Mouse (Mus musculus): ENCODE measurements around the gene Krt9. TPM values are rescaled to one million over a fixed set of nuclear protein-coding genes. Genes with fewer than 3 reads are reported as not detected.

Krt9 gene
- polyA plus RNA-seq, 1 experiment from 2014 or later: not detected

GRCm38 (mm10) chr11:100191820-100192219 is 1.2 kb downstream of the Krt9 start:
- no peak overlapping the region for H3K4me3 ChIP-seq (ENCODE audit: low read length)
- H3K36me3 ChIP-seq (ENCODE audit: insufficient read depth, low read length): no peaks in the 10 kb centered on the region
- no peaks in the 10 kb centered on the region; the same call in 1 of the 2 replicates for H3K27me3 ChIP-seq (ENCODE audit: insufficient read depth, low read length)
- H3K4me1 ChIP-seq (ENCODE audit: insufficient read depth, low read length): no peaks in the 10 kb centered on the region
- H3K9ac ChIP-seq (replicated peaks; ENCODE audit: low read length): no peak overlapping the region
- H3K27ac ChIP-seq (ENCODE audit: low read length): no peak overlapping the region
- WGBS: 93% methylated on average over 3 of the region's 3 CpGs
- no peaks in the 10 kb centered on the region for H3K9me3 ChIP-seq (ENCODE audit: low read length)
- H3K4me2 ChIP-seq (replicated peaks; ENCODE audit: low read depth, low read length): no peak overlapping the region
- no peak for ATAC-seq (ENCODE audit: low FRiP score, low TSS enrichment)

GRCm38 (mm10) chr11:100186736-100187135 is 6.3 kb downstream of the Krt9 start:
- WGBS: 90% methylated on average over 8 of the region's 8 CpGs

GRCm38 (mm10) chr11:100181725-100182124 is 11.3 kb downstream of the Krt9 start:
- Histone ChIP-seq H3K9ac (replicated peaks; ENCODE audit: low read length) (no peak overlapping the region), H3K27me3 (ENCODE audit: insufficient read depth, low read length) (no peaks in the 10 kb centered on the region), H3K4me2 (replicated peaks; ENCODE audit: low read depth, low read length) (no peak overlapping the region), H3K27ac (ENCODE audit: low read length) (no peak overlapping the region), H3K9me3 (ENCODE audit: low read length) (no peaks in the 10 kb centered on the region), H3K4me1 (ENCODE audit: insufficient read depth, low read length) (no peaks in the 10 kb centered on the region), H3K4me3 (ENCODE audit: low read length) (no peak overlapping the region), H3K36me3 (ENCODE audit: insufficient read depth, low read length) (no peaks in the 10 kb centered on the region)
- no peak for ATAC-seq (ENCODE audit: low FRiP score, low TSS enrichment)
- 57% methylated on average over 7 of the region's 7 CpGs for WGBS

More at GRCm38 (mm10) chr11:100186736-100187135, 6.3 kb downstream of the Krt9 start:
- no peaks in the 10 kb centered on the region for H3K9me3 ChIP-seq (ENCODE audit: low read length)
- no peak overlapping the region for H3K4me2 ChIP-seq (replicated peaks; ENCODE audit: low read depth, low read length)
- no peak for ATAC-seq (ENCODE audit: low FRiP score, low TSS enrichment)
- no peaks in the 10 kb centered on the region for H3K27me3 ChIP-seq (ENCODE audit: insufficient read depth, low read length)
- H3K4me1 ChIP-seq (ENCODE audit: insufficient read depth, low read length): no peaks in the 10 kb centered on the region
- H3K4me3 ChIP-seq (ENCODE audit: low read length): no peak overlapping the region
- H3K36me3 ChIP-seq (ENCODE audit: insufficient read depth, low read length): no peaks in the 10 kb centered on the region
- no peak overlapping the region for H3K9ac ChIP-seq (replicated peaks; ENCODE audit: low read length)
- no peak overlapping the region for H3K27ac ChIP-seq (ENCODE audit: low read length)

- no peak overlapping the region for H3K9ac ChIP-seq (replicated peaks; ENCODE audit: low read length)
- H3K9me3 ChIP-seq (ENCODE audit: low read length): no peaks in the 10 kb centered on the region
- WGBS: 66% methylated on average over 3 of the region's 3 CpGs
- no peaks in the 10 kb centered on the region for H3K4me1 ChIP-seq (ENCODE audit: insufficient read depth, low read length)
- H3K4me2 ChIP-seq (replicated peaks; ENCODE audit: low read depth, low read length): no peak overlapping the region
- H3K4me3 ChIP-seq (ENCODE audit: low read length): no peak overlapping the region
- no peak overlapping the region for H3K27ac ChIP-seq (ENCODE audit: low read length)
- no peak for ATAC-seq (ENCODE audit: low FRiP score, low TSS enrichment)
- no peaks in the 10 kb centered on the region for H3K36me3 ChIP-seq (ENCODE audit: insufficient read depth, low read length)
- no peaks in the 10 kb centered on the region for H3K27me3 ChIP-seq (ENCODE audit: insufficient read depth, low read length)
These were observed 13.8 kb downstream of the Krt9 start for GRCm38 (mm10) chr11:100179260-100179659.

- no peaks in the 10 kb centered on the region for H3K36me3 ChIP-seq (ENCODE audit: insufficient read depth, low read length)
- no peaks in the 10 kb centered on the region for H3K4me1 ChIP-seq (ENCODE audit: insufficient read depth, low read length)
- H3K4me3 ChIP-seq (ENCODE audit: low read length): no peak overlapping the region
- no peak overlapping the region for H3K27ac ChIP-seq (ENCODE audit: low read length)
- H3K9me3 ChIP-seq (ENCODE audit: low read length): no peaks in the 10 kb centered on the region
- H3K27me3 ChIP-seq (ENCODE audit: insufficient read depth, low read length): no peaks in the 10 kb centered on the region
- no peak overlapping the region for H3K4me2 ChIP-seq (replicated peaks; ENCODE audit: low read depth, low read length)
- ATAC-seq (ENCODE audit: low FRiP score, low TSS enrichment): no peak
- no peak overlapping the region for H3K9ac ChIP-seq (replicated peaks; ENCODE audit: low read length)
- 74% methylated on average over 5 of the region's 5 CpGs for WGBS
These were observed 14.7 kb downstream of the Krt9 start for GRCm38 (mm10) chr11:100178307-100178706.

GRCm38 (mm10) chr11:100176791-100177190 is 16.3 kb downstream of the Krt9 start:
- Histone ChIP-seq H3K4me2 (replicated peaks; ENCODE audit: low read depth, low read length) (no peak overlapping the region), H3K9ac (replicated peaks; ENCODE audit: low read length) (no peak overlapping the region), H3K36me3 (ENCODE audit: insufficient read depth, low read length) (no peaks in the 10 kb centered on the region), H3K9me3 (ENCODE audit: low read length) (no peaks in the 10 kb centered on the region), H3K4me3 (ENCODE audit: low read length) (no peak overlapping the region), H3K27me3 (ENCODE audit: insufficient read depth, low read length) (no peaks in the 10 kb centered on the region), H3K27ac (ENCODE audit: low read length) (no peak overlapping the region), H3K4me1 (ENCODE audit: insufficient read depth, low read length) (no peaks in the 10 kb centered on the region)
- no peak for ATAC-seq (ENCODE audit: low FRiP score, low TSS enrichment)
- 39% methylated on average over 9 of the region's 9 CpGs for WGBS

- WGBS: 29% methylated on average over 14 of the region's 14 CpGs
- Histone ChIP-seq H3K9me3 (ENCODE audit: low read length) (no peaks in the 10 kb centered on the region), H3K4me3 (ENCODE audit: low read length) (no peak overlapping the region), H3K27me3 (ENCODE audit: insufficient read depth, low read length) (no peaks in the 10 kb centered on the region), H3K36me3 (ENCODE audit: insufficient read depth, low read length) (no peaks in the 10 kb centered on the region), H3K9ac (replicated peaks; ENCODE audit: low read length) (no peak overlapping the region), H3K4me2 (replicated peaks; ENCODE audit: low read depth, low read length) (no peak overlapping the region; the same call in 1 of the 2 replicates), H3K4me1 (ENCODE audit: insufficient read depth, low read length) (peaks cover 24% of the 10 kb centered on the region), H3K27ac (ENCODE audit: low read length) (peak overlapping the region; percentile 43; the same call in 1 of the 2 replicates)
- no peak; the same call in 1 of the 2 replicates for ATAC-seq (ENCODE audit: low FRiP score, low TSS enrichment)
These were observed 24.0 kb downstream of the Krt9 start for GRCm38 (mm10) chr11:100168765-100169762.

- Histone ChIP-seq H3K27me3 (ENCODE audit: insufficient read depth, low read length) (no peaks in the 10 kb centered on the region), H3K9ac (replicated peaks; ENCODE audit: low read length) (no peak overlapping the region), H3K9me3 (ENCODE audit: low read length) (no peaks in the 10 kb centered on the region), H3K4me2 (replicated peaks; ENCODE audit: low read depth, low read length) (no peak overlapping the region), H3K4me1 (ENCODE audit: insufficient read depth, low read length) (peaks cover 25% of the 10 kb centered on the region), H3K27ac (ENCODE audit: low read length) (peak overlapping the region; percentile 43; the same call in 1 of the 2 replicates), H3K36me3 (ENCODE audit: insufficient read depth, low read length) (no peaks in the 10 kb centered on the region), H3K4me3 (ENCODE audit: low read length) (no peak overlapping the region)
- peak; percentile 60 for ATAC-seq (ENCODE audit: low FRiP score, low TSS enrichment)
- WGBS: 39% methylated on average over 8 of the region's 8 CpGs
These were observed 25.0 kb downstream of the Krt9 start for GRCm38 (mm10) chr11:100168071-100168470.

- no peak overlapping the region for H3K4me2 ChIP-seq (replicated peaks; ENCODE audit: low read depth, low read length)
- WGBS: 34% methylated on average over 7 of the region's 7 CpGs
- ATAC-seq (ENCODE audit: low FRiP score, low TSS enrichment): no peak
- no peaks in the 10 kb centered on the region for H3K27me3 ChIP-seq (ENCODE audit: insufficient read depth, low read length)
- 0 out of 2 replicates have a peak overlapping the region, but pooled peaks have one; percentile 13 for H3K27ac ChIP-seq (ENCODE audit: low read length)
- no peaks in the 10 kb centered on the region for H3K9me3 ChIP-seq (ENCODE audit: low read length)
- H3K4me3 ChIP-seq (ENCODE audit: low read length): no peak overlapping the region
- H3K4me1 ChIP-seq (ENCODE audit: insufficient read depth, low read length): peaks cover 25% of the 10 kb centered on the region
- no peaks in the 10 kb centered on the region for H3K36me3 ChIP-seq (ENCODE audit: insufficient read depth, low read length)
- no peak overlapping the region for H3K9ac ChIP-seq (replicated peaks; ENCODE audit: low read length)
These were observed 28.7 kb downstream of the Krt9 start for GRCm38 (mm10) chr11:100164392-100164791.
